Mouse (Mus musculus) retina, postnatal 7 days (tissue): ENCODE data around the gene Kmt2b.

Experiments
- DNase-seq: peaks from one replicate; pipeline ENCODE4 v3.0.0-alpha.2; 2012; ENCODE audit warnings: low read depth, low spot score

Kmt2b gene

DNA sequence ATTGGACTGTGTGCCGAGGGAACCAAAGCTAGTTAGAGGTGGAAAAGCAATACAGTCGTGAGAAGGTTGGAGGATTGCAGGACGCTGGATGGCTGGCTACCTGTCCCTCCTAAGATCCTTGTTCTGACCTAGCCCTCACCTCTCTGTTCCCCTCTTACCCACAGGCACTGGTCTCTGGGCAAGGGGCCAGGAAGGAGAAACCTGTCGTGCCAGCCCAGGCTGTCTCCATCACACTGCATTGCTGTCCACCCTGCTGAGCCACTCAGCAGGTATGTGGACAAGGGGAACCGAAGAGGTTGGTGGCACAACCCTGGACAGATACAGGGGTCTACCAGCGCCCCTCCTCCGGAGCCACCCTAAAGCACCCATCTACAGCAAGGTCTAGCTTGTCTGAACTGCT, 12.1 kb upstream of the Kmt2b start:
- DNase-seq = no peak

DNA sequence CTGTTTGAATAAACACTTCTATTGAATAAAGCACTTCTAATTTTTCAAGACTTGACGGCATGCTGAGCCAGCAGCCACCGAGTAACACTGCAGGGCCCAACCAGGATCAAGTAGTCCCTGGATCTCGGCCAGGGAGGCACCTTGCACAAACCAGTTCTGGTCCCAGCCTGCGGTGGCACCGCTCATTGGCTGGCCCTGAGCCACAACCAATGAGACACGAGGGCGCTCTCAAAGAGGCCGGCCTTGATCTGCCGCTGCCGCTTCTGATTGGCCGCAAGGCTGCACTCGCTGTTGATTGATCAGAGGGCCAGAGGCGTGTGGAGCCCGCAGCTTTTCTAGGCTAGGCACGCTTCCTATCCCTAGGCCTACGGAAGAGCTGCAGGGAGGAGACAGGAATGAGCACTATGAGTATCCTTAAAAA, 11.4 kb upstream of the Kmt2b start:
- peak; percentile 83 for DNase-seq

DNA sequence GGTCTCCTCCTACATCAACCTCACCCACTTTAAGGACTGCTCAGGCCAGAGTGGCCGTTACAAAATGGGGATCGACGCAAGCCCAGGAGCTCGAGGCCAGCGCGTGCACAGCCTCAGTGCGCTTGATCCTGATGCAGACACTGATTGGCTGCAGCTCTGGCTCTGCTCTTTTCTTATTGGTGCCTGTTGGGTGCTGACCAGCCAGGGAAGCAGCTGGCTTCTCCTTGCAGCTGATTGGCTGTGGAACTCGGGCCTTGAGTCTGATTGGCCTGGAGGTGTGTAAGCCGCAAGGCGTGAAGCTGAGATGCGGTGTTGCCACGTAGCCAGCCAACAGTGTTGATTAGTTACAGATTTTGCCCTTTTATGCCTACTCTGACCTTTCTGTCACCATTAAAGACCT, 10.3 kb upstream of the Kmt2b start, which contains the start of gene Zbtb32:
Gene Zbtb32 (minus strand): TSS at position 124 of the 400 bp plus-strand sequence.
- DNase-seq = no peak

DNA sequence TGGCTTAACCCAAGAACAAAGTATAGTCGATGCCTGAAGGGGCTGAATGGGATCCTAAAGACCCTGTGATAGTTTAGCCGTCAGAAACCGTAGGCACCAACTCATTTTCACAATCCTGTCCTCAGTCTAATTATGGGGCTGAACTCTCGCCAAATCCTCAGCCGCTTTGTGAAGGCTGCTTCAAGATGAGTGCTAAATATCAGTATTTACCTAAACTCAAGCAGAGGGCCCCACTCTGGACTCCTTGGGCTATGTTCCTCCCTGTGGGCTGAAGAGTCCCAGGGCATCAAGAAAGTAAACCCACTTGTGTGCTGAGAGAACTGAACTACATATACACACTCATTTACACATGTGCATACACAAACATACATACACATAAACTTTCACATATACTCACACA, 8.3 kb upstream of the Kmt2b start:
- DNase-seq = no peak

DNA sequence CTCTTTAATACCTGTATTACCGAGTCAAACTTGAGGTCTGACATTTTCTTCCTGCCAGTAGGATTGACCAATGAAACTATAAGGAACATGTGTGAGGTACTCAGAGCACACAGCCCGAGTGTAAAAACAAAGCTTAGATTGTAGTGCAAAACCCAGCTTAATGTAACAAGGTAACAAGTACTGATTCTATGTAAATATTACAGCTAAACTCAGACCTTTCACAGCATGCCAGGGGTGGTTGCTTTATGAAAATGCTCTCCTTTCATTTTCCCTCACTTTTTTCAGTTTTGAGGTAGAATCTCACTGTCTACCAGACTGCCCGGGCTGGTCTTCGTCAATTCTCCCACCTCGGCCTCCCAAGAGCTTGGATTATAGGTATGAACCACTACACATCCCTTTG, 7.6 kb upstream of the Kmt2b start:
- DNase-seq = no peak

DNA sequence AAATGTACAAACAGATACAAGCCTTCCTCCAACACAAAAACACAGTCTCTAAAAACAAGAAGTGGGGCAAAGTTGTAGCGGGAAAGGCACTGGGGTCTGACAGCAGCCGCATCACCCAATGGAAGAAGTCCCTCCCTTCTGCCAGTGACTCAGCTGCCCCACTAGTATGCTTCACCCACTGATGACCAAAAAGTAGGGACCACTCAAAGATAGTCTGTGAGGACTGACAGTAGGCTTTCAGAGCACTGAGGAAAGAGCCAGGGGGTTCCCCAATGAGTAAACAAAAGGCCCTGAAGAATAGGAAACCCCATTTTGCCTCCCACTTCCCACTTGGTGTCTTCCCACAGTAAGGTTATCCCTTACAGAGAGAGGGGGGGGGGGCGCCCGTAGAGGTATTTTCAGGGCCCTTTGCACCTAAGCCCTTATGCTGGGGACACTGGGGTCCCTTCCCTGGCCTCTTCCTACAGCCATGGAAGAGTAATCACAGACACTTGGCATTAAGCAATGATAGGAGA, 6.0 kb upstream of the Kmt2b start:
- no peak for DNase-seq

DNA sequence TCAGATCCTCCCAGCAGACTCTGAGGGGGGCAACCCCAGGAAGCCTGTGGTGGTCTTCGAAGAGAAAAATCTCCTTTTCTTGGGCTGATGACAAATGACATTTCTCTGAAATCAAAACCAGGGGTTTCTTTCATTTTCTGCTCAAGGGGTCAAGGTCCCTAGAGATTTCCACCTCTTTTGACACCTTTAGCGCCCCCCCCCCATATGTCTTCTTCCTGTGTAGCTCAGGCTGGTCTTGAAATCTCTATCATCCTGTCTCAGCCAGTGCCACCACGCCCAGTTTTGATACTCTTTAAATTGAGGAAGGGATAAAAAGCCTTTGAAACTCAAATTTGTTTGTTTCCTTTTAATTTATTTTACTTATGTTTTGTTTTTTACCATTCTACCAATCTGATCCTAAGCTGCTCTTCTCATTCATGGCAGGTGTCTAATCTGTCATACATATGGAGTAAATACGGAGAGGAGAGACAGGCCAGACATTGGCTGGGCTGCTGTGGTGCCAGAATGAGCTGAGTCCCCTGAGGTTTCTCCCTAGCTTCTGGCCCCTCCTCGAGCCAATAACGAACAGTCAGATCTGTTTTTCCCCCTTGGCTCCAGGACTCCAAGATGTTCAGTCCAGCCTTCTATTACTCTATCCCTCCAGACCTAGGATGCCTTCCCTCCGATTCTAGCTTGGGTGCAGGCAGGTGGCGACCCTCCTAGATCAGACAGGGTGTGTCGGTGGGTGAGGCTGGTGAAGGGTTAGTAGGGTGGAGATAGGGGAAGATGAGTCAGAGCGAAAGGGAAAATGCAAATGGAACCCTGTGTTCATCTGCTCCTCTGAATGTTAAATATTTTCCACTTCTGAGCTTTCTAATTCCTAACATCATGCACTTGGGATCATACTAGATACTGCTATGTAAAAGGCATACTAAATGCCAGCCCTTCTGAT, 5.3 kb upstream of the Kmt2b start:
- DNase-seq = no peak

DNA sequence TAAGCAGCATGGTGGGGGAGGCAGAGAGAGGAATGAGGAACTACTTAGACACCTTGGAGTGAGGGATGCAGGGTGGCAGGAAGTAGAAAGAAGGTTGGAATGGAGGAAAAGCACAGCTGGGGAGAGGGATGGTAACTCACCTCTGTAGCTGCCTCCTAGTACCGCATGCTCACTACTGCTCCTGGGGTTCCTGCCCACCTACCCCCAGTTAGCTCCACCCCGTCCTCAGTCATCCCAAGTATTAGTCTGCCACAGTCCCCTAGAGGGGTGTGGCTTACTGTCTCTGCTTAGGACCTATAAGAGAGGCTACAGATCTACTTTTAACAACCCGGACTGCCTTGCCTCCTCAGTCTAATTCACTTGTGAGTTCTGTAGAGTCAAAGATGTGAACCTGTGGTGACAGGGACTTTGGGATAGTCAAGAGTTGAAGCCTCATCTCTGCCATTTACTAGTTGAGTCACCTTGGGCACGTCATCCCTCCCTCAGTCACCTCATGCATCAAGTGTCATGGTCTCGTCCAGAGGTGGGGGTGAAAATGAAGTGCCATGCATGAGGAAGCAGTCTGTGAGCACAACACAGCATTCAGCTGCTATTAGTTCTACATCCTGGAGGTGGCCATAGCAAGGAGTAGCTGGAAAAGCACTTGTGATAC, 4.4 kb upstream of the Kmt2b start:
- no peak for DNase-seq

DNA sequence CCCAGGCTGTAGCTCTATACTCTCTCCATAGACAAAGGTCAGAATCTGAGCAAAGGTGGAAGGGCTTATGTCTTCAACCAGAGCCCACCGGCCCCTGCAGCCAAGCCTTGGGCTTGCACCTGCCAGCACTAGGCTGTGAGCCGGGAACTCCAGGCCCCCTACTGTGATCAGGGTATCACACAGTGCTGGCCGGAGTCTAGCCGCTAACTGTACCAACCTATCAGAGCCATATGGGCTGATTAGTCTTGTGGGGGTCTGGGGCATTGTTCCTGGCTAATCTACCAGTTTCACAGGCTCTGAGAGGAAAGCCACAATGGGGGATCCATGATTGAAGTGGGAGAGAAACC, 3.1 kb upstream of the Kmt2b start:
- DNase-seq = no peak

DNA sequence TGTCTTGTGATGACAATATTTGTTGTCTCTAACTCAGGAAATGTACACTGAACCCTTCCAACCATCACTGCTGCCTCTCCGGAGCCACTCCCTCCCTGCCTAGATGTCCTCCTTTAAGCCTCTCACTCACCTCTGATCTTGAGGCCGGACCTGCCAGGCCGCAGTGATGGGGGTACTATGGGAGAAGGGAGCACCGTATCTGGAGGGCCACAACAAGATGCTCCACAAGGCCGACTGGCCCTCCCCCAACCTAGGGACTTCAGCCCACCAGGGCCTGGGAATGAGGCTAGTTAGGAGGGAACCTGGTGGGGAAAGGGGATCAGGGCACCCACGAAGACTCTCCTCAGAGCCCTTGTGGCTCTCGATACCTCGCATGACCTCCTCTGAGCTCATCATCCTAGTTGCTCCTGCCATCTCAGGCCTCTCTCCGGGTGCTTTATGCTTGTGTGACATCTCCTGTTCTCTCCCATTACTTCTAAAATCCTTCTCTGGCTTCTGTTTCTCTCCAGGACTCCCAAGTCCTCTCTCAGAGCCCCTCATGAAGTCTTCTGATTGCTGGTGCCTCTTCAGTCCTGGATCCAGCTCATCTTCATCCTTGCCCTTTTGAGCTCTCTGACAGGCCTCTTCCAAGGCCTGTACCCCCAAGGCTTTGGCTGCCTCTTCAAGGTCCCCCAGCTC, 2.5 kb upstream of the Kmt2b start:
- DNase-seq = no peak

DNA sequence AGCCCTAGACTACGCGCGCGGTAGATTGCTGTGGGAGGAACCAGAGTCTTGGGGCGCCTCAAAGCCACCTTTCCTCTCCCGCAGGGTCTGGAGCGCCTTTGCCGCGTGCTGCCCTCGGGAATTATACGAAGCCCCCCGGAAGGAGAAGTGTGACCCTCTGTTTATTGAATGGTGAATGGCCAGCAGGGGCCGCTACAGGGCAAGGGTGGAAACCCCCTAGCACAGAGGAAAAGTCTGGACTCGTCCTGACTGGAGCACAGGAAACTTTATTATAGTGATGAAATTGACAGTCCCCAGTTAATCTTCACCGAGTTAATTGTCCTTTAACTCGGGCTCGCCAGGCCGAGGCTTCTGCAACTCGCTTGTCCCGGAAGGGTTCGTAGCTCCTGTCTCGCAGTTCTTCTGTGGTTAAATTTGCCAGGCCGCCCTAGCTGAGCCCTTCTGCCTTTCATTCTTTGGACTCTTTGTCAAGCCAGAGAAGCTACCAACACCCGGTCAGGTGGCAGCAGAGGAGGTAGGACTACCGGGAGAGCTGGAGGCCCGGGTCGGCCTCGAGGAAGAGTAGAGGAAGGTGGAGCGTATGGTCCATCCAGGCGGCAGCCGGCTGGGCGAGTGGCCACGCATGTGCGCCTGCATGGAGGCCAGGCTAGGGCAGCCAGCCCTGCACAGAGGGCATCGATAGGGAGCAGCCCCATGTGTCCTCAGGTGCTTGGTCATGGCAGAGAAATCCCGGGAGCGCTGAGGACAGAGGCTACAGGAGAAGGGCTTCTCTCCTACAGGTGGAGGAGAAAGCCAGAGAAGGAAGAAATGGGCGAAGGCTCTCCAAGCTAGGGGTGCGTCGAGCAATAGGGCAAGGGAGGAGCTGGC, 1.1 kb upstream of the Kmt2b start:
- DNase-seq = peak; percentile 82

DNA sequence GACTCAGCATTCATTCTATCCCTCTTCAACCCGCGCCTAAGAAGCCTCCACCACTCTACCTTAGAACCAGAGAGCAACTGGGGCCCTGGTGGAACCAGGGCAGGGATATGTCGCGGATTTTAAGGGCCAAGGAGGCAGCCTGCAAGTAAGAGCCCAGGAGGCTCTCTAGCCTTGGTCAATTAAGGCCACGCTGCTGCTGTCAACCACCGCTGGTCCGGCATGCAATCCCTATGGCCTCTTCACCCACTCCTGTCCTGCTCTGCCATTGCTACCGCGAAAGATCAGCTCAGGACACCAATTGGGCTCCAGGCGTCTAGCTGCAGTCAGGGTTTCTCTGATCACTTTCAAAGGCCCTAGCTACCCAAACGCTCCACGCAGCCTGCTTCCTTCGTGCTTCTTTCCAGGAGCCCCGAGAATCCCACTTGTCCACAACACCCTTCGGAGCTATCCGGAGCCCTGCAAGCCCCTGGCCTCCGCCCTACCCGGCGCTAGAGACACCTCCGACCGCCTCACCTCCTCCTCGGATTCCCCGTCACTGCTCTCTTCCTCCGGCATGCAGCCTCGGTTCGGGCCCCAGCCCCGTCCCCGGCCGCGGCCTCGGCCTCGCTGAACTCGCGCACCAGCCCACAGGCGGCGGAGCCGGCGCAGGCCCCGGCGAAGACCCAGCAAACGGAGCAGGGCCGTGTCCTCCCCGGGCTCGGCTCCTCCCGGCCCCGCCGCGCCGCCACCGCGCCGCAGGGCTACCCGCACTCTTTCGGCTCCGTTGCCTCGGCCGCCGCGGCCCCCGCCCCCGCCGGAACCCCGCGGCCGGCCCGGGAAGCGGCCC, 471 bp downstream of the Kmt2b start:
- peak; percentile 14 for DNase-seq

DNA sequence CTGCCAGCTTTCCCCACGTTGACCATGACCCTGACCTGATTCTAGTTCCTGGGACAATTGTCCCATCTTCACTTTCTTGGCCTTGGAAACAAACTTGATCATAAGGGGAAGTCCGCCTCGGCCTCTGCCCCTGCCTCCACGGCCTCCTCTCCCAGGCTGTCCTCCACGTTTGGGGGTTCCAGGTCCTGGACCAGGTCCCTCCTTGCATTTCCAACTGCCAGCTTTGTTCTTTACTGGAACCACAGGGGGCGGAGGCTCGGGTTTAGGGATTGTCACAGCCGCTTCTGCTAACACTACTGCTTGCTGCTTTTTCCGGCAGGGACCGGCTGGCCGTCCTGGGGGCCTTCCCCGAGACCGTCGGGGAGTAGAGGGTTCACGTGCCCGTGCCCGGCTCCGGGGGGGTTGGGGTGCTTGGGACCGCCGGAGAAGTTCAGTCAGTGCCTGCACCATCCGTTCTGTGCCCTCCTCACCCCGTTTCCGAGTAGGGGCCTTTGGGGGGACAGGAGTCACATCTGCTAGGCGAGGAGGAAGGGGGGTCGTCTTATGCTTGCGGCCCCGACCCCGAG, 2.0 kb downstream of the Kmt2b start:
- DNase-seq = no peak

DNA sequence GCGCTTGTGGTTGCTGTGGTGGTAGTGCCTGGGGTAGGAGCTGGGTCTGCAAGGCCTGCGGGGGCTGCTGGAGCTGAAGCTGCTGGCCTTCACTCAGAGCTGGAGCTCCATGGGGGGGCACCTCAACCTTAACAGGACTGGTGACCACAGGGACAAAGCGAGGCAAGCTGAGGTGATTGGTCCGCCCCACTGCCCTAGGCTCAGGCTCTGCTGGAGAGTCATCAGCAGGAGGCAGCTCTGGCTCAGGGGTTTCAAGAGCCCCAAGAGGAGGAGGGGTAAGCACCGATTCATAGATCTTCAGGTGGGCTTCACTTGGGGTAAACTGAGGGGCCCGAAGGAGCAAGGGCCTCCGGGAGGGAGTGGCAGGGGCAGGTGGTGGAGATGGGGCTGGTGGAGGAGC, 3.4 kb downstream of the Kmt2b start:
- no peak for DNase-seq

DNA sequence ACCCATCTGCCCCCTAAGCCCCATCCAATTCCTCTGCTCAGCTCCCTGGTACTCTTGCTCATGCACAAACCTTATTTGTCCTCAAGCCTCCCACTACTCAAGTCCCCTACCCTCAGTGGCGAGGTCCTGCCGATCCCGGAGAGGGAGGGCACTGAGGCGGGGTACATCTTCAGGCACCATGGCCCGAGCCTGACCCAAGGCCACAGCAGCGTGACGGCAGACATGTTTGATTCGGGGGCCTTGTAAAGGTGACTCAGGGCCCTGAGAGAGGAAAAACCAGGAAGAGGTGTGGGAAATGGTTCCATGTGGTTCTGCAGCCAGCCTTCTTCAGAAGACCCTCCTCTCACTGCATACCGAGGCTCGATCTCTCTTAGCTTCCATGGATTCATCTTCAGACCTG, 4.2 kb downstream of the Kmt2b start:
- no peak for DNase-seq

DNA sequence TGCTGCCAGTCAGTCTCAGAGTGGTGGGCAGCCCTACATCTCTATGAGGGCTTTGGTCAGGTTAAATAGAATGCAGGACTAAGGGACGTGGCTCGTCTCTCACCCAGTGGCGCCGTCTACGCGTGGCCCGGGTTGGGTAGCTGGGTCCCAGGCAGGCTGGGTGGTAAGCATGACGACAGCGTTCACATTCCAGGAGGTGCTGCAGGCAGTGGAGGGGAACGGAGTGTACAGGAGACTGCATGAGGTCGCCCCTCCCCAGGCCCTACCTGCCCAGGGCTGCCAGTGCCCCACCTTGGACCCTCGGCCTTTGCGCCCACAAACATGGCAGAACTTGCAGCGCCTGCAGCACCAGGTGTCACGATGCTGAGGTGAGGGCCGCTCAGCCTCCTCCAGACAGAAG, 7.0 kb downstream of the Kmt2b start:
- no peak for DNase-seq

DNA sequence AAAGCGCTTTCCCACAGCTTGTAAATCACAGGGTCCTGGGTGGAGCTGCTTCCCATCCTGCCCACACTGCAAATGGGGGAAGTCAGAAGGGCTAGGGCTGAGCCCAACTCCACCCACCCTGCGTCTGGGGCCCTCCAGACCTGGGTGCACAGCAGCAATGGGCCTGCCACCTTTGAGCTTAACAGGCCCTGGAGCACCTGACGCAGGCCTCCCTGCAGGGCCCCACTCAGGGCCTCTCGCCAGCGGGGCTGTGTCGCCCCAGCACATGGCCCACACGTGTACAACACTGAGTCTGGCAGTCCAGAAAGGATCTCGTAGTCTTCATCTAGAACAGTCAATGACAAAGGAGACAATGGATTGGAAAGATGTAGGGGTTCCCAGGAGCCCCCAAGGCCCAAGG, 8.6 kb downstream of the Kmt2b start:
- no peak for DNase-seq

DNA sequence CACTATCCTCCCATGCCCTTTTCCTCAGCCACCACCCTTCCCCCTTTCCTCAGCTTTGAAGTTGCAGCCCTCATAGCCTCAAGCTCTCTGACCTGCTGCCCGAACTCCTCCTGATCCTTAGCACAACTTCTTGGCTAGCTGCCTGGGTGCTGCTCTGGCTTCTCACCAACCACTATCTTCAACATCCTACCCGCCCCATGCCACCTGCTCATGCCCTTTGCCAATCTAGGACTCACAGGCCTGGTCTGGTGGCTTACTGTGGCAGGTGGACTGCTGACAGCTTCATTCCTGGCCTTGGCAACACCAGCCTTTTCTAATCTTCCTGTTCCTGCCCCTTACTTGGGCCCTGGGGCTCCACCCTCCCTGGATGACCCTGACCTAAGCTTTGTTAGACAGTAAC, 15.6 kb downstream of the Kmt2b start:
- DNase-seq = no peak

DNA sequence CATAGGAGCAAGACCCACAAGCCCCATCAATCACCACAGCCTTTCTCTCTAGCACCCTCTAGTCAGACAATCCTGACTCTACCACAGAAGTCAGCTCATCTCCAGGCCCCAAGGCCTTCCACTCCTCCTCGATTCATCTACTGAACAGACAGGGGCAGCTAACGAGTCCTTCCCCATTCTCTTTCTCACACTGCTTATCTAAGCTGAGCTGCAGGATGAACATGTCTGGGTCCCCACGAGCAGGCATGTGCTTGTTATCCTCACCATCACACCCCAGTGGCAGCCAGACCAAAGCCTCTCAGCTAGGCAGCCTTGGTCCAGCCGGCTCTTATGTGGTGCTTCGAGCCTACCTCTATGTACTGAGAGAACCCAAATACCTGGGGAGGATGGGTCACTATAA, 16.1 kb downstream of the Kmt2b start:
- no peak for DNase-seq

DNA sequence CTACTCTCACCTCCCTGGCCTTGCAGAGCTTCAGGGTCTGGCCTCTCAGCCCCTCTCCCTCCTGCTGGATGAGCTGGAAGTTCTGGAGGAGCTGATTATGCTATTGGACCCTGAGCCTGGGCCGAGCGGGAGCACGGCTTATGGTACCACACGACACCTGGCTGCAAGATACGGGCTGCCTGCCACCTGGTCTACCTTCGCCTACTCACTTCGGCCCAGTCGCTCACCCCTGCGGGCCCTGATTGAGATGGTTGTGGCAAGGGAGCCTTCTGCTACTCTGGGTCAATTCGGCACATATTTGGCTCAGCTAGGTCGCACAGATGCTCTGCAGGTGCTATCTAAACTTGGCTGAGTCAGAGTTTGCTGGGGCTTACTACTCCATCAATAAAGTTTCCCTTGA, 21.0 kb downstream of the Kmt2b start:
- no peak for DNase-seq
